Mouse (Mus musculus): ENCODE data around the gene Sema5b. TPM values are rescaled to one million over a fixed set of nuclear protein-coding genes. Genes with fewer than 3 reads are reported as not detected.
"Not testable (repeated sequence)": the region's sequence is repeated elsewhere in the genome, so short reads cannot be mapped to it uniquely, and the experiment has no call there.

The Sema5b gene
- total RNA-seq, 2 experiments from 2014 or later, result 15.5 to 18.8 TPM

DNA sequence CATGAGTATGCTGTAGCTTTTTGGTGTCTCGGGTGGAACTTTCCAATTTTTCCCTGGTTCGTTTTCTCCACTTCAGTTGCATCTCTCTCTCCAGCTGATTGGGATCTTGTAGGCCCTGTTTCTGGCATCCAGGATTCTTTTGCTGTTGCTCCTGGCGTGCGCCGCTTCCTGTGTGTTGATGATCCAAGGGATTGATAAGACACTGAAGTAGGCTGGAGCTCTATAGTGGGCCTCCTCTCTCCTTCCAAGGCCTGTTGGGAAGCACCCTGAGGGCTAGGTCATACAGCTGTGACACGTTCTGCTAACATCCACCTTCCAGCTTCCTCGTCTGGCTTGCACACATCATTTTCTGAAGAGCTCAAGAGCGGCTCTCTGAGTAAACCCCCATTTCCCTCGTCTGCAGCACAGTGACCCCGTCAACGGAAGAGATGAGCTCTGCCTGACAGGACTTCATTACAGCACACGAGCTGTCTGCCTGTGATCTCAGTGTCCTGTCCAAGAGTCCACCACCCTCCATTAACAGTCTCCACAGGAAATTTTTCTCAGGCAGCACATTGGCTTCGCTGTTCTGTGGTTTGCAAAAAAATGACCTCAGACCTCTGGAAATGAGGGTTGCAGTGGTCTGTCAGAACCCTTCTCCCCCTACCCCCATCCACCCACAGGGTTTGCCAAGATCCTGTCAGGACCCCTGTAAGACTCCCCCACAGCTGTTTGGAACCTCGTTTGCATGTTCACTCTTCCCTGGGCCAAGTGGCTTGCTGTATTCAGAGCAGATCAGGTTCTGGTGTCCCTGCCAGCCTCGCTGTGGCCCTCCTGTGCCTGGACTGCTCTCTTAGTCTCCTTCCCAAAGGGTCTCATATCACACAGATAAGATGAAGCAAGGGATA is 14.9 kb downstream of the Sema5b start:
- DNase-seq, result no peak

DNA sequence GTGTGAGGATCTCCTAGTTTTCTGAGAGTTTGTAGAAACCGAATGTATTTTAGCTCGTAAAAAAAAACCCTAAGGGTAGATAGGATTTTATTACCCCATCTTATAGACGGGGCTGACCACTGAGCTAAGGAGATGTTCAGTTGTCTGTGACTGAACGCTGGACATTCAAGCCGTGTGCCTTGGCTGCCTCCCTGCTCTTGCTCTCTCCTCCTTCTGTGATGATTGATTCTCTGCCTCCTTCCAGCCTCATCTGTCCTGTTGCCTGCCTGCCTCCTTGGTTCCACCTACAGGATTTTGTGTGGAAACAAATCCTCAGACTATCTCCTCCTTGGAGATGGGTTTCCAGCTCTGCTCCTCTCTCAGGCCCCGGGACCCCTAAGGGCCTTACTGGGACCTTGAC is 16.1 kb downstream of the Sema5b start:
- no peak for DNase-seq

DNA sequence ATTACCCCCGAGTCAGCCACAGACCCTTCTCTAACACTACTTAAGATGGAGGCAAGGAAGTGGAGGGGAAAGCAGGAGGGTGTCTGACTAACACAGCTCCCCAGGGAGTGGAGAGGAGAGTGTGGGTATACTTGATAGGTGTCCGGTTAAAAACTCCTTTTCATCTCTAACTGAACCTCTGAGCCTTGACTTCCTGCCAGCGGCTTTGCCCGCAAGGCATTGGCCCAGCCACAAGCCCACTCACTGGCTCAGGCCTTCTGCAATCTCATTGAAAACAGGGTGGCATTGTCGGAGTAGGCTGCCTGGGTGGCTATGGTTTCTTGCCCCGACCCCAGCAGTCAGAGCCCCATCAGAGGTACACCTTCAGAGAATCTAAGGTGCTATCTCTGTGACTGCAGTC is 20.6 kb downstream of the Sema5b start:
- DNase-seq, result no peak

DNA sequence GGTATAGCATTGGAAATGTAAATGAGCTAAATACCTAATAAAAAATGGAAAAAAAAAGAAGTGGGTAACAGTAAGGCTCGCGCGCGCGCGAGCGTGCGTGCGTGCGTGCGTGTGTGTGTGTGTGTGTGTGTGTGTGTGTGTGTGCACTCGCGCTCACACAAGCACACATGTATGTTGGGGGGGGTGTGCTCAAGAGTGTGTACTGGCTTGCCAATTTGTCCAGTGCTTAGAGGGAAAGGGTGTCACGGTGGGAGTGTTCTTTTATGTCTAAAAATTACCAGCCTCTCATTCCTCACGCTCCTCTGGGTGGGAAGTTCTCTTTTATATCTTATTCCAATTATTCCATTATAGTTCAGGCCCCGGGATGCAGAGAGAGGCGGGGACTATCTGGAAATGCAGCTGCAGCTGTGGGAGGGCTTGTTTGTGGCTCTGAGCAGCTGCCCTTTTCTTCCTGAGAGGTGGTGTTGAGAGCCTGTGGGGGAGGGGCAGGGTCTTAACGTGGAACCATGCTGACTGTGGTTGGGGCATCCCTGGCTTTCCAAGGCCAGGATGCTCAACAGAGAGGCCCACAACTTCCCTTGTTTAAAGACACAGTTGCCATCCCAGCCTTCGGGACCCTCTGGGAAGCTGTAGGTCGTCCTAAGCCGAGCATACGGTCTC is 23.4 kb downstream of the Sema5b start:
- DNase-seq, result no peak

DNA sequence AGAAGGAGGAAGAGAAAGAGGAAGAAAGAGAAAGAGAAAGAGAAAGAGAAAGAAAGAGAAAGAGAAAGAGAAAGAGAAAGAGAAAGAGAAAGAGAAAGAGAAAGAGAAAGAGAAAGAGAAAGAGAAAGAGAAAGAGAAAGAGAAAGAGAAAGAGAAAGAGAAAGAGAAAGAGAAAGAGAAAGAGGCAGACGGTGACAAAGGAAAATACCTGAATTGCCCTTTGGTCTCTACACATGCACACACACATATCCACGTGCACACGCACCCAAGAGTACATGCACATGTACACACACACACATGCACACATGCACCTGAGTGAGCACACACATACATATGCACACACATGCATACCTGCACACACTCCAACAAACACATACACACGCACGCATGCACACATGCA is 24.7 kb downstream of the Sema5b start:
- not testable (repeated sequence) for DNase-seq

DNA sequence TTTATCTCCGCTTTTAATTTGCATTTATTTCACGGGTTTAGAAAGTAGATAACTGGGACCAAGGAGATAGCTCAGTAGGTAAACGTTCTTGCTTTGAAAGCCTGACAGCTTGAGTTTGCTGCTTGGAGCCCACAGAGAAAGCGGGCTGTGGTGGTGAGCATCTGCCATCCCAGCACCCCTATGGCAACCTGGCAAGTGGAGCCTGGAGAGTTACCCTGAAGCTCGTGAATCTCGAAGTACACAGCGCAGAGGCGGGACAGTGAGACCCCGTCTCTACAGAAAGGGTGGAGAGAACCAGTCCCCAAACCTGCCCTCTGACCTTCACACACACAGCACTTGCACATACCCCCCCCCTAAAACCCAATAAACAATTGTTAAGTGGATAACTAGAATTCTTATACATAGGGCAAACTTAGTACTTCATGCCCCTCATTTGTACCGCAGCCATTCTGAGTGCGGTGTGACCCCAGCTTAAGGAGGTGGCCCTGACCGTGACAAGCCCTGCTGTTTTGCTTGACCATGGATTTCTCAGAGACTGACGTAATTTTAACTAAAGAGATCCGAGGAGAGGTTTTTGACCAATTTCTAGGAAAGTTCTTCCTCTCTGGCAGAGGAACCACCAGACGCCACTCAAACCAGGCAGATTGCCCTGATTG is 27.4 kb downstream of the Sema5b start:
- no peak for DNase-seq

DNA sequence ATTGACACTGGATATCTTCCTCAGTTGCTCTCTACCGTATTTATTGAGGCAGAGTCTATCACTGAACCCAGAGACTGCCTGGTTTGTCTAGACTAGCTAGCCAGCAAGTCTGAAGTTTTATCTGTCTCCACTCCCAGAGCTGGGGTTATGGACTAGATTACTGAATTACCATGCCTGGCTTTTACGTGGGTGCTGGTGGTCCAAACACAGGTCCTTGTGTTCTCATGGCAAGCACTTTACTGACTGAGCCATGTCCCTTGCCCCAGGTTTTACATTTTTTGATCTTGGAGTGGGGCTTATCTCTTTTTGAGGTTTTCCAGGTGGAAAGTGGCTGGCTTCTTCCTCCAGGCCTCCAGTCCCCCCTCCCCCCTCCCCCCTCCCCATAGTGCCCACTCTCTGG is 28.4 kb downstream of the Sema5b start:
- no peak for DNase-seq

DNA sequence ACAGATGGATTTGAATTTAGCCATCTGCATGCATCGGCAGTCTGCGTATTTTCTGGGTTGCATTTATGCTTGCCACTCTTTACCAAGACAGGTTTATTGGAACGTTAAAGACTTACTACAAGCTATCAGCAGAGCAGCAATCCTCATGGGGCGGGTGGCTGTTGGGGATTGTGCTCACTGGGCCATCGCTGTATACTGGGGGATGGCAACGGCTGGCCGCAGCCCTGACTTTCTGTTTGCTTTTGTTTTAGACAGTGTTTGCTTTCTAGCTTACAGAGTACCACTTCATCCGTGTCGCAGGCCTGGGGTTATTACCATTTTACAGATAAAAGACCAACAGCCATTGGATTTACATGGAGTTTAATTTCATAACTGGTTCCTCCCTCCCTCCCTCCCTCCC is 28.8 kb downstream of the Sema5b start:
- DNase-seq, result no peak

DNA sequence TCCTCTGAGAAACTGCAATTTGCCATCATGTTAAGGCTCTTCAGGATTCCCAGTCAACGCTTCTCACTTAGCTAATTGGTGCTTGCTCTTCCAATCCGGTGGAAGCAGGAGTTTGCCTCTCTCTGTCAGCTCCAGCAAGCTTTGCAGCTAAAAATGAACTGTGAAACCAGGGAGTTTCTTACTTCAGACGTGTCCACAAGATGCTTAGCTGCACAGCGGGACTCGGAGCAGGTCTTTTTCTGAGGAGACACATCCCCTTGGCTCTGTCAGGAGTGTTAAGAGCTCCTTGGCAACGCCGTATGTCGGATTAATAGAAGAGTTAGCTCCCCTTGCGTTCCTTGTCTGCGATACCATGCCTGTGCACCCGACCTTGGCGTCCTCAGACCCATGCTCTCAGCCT is 29.7 kb downstream of the Sema5b start:
- no peak for DNase-seq

DNA sequence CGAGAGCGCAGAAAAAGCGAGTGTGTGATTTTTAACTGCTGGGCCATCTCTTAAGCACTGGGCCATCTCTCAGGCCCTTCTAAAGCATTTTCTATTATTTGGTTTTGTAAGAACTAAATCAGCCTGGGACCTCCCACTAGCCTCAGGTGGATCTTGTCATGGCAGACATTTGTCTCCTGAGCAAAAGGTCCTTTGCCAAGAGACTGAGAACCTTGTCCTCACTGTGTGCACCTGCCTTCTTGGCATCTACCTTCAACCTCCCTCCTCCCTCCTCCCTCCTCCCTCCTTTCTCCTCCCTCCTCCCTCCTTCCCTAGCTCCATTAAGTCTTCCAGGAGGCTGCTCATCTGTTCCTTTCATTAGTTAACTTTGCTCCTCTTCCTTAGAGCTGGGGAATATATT is 32.6 kb downstream of the Sema5b start:
- no peak for DNase-seq

DNA sequence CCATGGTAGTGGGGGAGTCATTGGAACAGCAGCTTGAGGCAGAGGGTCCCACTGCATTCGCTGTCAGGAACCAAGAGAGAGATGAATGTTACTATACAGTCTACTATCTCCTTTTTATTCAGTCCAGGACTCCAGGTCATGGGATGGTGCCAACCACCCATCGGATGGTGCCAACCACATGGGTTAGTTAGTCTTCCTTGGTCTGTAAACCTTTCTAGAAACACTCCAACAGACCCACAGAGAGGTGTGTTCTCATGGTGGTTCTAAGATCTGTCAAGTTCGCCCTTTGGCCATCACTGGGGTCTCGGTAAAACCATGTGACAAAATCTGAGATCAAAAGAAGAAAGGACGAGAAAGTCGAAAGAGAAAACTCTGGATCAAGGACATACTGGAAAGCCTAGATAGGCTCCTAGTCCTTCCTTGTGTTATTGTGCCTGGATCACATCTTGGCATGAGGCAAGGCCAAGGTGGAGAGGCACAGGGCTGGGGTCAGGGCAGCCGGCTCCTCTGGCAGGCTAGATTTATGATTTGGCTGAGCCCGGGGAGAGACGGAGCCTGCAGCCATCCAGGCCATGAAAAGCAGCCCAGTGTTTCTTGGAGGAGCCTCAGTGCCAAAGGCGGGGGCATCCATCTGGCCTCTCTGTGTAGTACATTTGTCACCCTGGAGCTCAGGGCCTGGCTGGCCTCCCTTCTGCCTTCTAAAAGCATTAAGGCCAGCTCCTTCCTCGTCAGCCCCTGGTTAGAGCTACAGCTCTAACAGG is 36.4 kb downstream of the Sema5b start:
- peak in 1 of 2 experiments; percentile 41 for DNase-seq

DNA sequence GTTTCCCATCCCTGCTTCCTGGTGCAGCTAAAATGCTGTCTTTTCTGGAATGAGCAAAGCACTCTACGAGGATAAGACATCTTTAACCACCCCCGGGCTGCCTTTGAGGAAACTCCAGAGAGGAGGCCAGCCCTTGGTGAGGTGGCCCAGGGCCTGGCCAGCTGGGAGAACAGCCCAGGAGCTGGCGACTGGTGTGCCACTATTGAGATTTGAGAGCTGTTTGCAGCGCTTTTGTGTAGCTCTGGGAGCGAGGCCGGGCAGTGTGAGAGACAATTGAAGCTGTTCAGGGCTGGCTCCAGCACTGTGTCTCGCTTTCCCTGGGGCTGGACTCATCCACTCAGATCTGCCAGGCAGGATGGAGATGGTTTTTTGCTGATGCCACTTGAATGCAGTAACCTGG is 40.4 kb downstream of the Sema5b start:
- DNase-seq, result peak; percentile 61 to 66

DNA sequence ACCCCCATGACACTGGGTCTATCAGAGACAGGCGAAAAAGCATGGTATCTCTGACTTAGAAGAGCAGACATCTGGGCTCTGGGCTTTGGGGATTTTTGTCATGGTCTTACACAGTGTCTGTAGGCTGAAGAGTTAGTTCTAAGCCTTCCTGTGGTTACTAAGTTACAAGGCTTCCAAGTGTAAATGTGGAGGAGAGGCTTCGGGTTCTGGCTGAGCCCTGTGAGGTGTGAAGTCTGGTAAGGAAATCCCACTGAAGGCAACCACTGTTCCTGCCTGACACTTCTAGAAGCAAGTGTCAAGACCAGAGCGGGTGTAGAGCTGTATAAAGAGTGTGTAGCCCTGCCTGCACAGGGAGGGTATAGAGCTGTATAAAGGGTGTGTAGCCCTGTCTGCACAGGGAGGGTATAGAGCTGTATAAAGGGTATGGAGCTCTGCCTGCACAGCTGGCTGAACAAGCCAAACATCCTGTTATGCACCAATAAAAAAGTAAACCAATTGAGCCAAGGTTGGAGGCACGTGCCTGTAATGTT is 42.7 kb downstream of the Sema5b start:
- no peak for DNase-seq

DNA sequence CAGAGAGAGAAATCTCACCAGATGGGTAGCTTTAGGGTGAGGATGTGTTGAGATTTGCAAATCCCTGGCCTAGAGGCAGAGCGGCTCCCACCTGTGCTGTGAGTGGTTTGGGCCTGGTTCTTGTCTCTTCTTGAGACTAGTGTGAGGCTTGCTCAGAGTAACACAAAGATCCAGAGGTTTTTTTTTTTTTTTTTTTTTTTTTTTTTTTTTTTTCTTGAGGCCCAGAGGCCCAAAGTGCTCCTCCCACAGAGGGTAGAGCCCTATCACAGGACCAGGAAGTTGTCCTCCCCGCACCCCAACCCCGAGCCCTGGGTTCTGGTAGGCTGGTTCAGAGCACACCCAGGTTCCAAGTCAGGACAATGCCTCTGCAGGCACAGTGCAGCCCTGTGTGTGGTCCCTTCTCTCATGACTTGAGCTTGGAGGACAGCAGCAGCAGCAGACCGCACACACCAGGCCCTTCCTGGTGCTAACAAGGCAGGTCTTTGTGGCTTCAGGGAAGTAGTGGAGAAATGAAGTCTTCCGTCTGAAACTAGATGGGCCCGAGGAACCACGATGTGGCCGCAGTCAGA is 44.3 kb downstream of the Sema5b start:
- no peak for DNase-seq

DNA sequence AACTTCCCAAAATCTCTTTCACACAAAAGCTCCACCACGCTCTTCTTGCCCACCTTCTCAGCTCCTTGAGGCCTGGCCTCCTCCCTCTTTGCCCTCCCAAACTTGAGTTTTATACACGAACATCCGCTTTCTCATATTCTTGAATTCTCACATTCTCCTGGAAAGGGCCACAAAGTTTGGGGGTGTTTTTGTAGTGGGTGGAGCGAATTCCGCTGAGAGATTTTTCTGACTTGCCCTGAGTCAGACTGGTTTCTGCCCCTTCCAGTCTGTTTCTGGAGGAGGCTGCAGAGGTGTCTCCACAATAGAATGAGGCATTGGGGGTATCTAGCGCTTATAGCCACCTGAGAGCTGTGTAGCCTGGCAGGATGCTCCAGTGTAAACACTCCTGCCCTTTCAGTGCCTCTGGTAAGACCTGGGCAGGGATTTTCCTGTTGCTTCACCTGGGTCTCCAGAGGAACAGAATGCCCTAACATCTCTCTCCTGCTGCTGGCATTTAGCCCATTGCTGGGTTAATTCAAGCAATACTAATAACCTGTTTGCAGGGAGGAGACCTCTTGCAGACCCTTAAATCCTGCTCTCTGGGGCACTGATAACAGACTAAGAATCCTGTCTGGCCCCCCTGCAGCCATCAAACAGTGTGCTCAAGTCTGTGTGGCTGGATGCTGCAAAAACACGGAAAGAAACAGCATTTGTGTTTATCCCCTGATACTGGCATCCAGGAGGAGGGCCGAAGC is 46.3 kb downstream of the Sema5b start:
- no peak for DNase-seq

DNA sequence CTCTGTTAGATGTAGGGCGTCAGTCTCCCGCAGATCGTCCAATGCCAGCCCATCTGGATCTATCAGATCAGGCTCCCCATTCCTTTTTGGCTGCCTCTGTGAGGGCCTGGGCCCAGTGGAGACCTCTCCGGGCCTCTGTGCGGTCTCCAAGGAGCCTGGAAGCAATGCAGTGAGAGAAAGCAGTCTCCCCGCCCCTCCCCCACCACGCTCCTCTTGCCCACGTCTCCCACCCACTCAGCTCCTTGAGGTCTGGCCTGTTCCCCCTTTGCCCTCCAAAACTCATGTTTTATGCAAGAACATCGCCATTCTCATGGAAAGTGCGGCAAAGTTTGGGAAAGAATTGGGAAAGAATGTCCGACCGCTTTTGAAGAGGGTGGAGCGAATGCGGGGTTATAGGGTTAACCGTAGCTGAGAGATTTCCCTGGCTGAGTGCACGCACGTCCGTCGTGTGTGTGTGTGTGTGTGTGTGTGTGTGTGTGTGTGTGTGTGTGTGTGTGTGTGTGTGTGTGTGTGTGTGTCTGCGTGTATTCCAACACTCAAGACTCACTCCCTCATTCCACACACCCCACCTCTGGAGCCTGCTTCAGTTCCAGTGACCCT is 47.0 kb downstream of the Sema5b start:
- DNase-seq, result no peak

DNA sequence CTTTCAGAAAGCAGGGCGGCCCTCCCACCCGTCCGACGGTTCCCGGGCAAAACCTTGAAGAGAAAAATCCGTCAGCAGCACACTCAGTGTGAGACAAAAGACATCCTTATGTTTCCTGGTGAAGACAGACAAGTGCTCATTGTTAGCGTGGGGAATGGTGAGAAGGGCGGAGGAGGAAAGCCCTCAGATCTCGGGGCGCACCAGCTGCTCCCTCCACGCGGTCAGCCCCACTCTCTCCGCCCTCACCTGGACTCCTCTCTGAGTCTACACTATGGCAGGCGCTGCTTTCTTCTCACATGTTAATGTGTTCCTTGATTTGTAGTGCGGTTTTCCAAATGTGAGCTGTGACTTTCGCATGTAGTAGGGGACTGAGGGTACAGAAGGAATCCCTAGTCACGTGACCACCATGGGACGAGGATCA is 47.8 kb downstream of the Sema5b start:
- DNase-seq, result no peak

DNA sequence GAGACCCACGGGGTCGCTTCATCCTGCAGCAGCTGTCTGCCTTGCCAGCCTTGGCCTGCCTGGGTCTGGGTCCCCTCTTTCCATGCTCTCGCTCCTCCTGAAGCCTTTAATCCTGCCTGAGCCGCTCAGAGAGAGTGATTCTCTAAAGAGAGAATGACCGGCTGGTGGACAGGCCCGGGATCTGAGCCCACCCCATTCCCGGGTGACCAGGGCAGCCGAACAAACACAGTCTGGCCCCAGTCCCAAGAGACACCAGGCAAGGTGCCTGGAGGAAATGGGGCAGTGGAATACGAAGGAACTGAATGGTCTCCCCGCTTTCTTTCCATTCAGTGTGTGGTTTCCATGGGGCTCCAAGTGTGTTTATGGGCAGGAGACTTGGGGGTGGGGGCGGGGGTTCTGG is 50.8 kb downstream of the Sema5b start:
- DNase-seq, result peak; percentile 59 to 65

DNA sequence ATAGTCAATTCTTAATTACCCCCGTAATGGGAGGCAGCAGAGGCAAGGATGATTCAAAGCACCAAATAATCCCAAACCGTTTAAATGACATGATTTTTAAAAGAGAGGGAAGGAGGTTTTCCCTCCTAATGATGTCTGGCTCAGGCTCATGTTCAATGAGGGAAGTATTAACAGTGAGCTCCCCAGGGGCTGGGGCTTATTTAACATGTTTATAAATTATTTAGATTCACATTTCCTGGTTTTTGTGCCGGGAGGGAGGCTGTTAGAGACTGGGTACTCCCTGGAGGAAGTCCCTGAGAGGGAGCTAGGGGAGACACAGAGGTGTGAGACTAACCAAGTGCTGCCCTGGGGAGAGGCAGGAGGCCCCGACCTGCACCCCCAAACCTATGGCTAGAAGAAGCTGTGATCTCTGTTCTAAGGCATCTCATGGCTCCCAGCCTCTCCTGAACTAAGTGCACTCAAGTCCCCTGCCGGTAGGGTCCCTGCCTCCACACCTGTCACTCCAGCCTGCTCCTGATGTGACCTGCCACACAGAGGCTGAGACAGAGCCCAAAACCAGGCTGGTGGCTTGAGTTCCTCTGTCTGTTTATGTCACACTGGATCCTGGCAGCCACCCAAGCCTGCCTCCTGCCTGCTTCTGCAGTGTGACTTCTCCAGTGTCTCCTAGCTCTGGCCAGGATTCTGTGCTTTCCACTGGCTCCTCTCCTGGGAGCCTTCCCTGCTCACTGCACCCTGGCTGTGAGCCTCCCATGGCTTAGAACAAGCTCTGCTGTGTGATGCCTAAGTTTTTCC is 51.5 kb downstream of the Sema5b start:
- no peak for DNase-seq

DNA sequence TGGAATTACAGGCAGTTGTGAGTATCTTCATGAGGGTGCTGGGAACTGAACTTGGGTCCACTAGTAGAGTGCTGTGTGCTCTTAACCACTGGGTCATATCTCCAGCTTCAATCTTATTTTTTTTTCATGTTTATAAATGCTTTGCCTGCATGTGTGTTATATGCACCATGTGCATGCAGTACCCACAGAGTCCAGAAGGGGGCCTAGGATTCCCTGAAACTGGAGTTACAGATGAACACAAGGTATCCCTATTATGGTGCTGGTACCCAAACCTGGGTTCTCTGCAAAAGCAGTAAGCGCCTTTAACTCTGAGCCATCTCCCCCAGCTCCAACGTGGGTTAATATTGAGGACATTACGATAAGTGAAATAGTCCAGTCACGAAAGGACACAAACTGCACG is 52.5 kb downstream of the Sema5b start:
- DNase-seq, result no peak
